Mouse (Mus musculus) heart, adult 2 months (tissue): Measurements from ENCODE around the gene 9330182L06Rik.

Source experiments
- CTCF ChIP-seq: fragments of 200-600 bp; IDR thresholded peaks from 2 replicates; pipeline ENCODE4 v1.8.1; 2022; ENCODE audit warnings: antibody characterized with exemption, mild to moderate bottlenecking, moderate library complexity
- EP300 ChIP-seq: fragments of 200-500 bp; IDR thresholded peaks from 2 replicates; pipeline ENCODE4 v1.6.1; 2011; ENCODE audit warnings: low read depth, low read length, control low read depth; ENCODE audit not compliant: insufficient read depth
- POLR2A ChIP-seq: fragments of 200-500 bp; IDR thresholded peaks from 2 replicates; pipeline ENCODE4 v1.6.1; 2011; ENCODE audit warnings: mild to moderate bottlenecking, low read depth, low read length, control low read depth; ENCODE audit not compliant: insufficient read depth

DNA sequence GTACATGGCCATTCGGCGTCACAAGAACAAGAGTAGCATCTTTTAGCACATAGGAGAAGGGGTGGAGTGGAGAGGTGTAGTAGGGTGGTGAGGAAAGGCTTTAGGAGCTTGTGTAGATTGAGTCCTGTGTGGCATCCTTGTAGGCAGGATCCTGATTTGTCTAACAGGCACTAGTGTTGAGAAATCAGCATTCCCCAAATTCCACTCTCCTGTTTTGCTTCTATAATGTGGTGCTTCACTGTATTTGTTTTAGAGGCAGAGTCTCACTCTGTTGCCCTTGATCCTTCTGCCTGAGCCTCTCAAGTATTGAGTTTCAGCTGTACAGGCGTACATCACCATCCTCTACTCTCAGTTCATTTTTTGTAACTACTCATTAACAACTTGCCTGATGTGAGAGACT is 211.7 kb downstream of the 9330182L06Rik start:
- no peak for TF ChIP-seq EP300
- TF ChIP-seq CTCF: no peak
- no peak for TF ChIP-seq POLR2A
